Comparison of ENCODE assay signal across 8 mouse cellular contexts in genomic region chr5:107987835-107988251, GRCm38 (mm10). TPM values are rescaled to one million over a fixed set of nuclear protein-coding genes. Genes with fewer than 3 reads are reported as not detected.
DNase-seq lines count a peak whose midpoint lies in the region; ATAC-seq and TF ChIP-seq lines count a peak whose summit lies in the region.

No protein-coding gene starts in this region.

- H3K9me3 ChIP-seq in G1E (replicated peaks), result no peaks in the 10 kb centered on the region
- no peaks in the 10 kb centered on the region for H3K9me3 ChIP-seq in forebrain, embryonic 10.5 days
- no peaks in the 10 kb centered on the region for H3K9me3 ChIP-seq in limb, embryonic 11.5 days (ENCODE audit: control insufficient read depth, low read length)
- no peaks in the 10 kb centered on the region for H3K9me3 ChIP-seq in midbrain, embryonic 15.5 days

- TF ChIP-seq CTCF in G1E (IDR thresholded peaks at IDR 0.05; ENCODE audit: low read depth, low read length), result no peak

- peak overlapping the region; percentile 90 for H3K9ac ChIP-seq in limb, embryonic 11.5 days (ENCODE audit: low read length)
- H3K9ac ChIP-seq in midbrain, embryonic 15.5 days, result peak overlapping the region; percentile 36; the same call in 1 of the 2 replicates

- no peak for ATAC-seq in G1E (ENCODE audit: extremely low read depth, insufficient number of reproducible peaks, low FRiP score, poor library complexity, severe bottlenecking)
- ATAC-seq in limb, embryonic 11.5 days (ENCODE audit: insufficient number of reproducible peaks, low FRiP score, low TSS enrichment, low read depth), result no peak
- ATAC-seq in midbrain, embryonic 15.5 days (replicated peaks), result peak; percentile 25; the same call in 1 of the 2 replicates

- peak overlapping the region; percentile 94 for H3K4me3 ChIP-seq in G1E (ENCODE audit: low read depth, low read length)
- peak overlapping the region; percentile 65 for H3K4me3 ChIP-seq in forebrain, embryonic 10.5 days
- H3K4me3 ChIP-seq in limb, embryonic 11.5 days (ENCODE audit: low read depth, low read length), result peak overlapping the region; percentile 65
- peak overlapping the region; percentile 91 for H3K4me3 ChIP-seq in midbrain, embryonic 15.5 days

- H3K4me1 ChIP-seq in G1E (ENCODE audit: insufficient read depth, low read depth, low read length), result peaks cover 48% of the 10 kb centered on the region
- peaks cover 19% of the 10 kb centered on the region for H3K4me1 ChIP-seq in forebrain, embryonic 10.5 days
- no peaks in the 10 kb centered on the region for H3K4me1 ChIP-seq in limb, embryonic 11.5 days (ENCODE audit: control insufficient read depth, insufficient read depth, low read length)
- H3K4me1 ChIP-seq in midbrain, embryonic 15.5 days, result peaks cover 16% of the 10 kb centered on the region

- 23% methylated on average over 5 of the region's 5 CpGs for whole genome bisulfite sequencing in forebrain, embryonic 10.5 days
- WGBS in limb, embryonic 11.5 days, result 22% methylated on average over 5 of the region's 5 CpGs
- 22% methylated on average over 5 of the region's 5 CpGs for WGBS in midbrain, embryonic 15.5 days

- peak overlapping the region; percentile 97 for H3K27ac ChIP-seq in forebrain, embryonic 10.5 days
- no peak overlapping the region for H3K27ac ChIP-seq in limb, embryonic 11.5 days (replicated peaks; ENCODE audit: low read depth, low read length)
- H3K27ac ChIP-seq in midbrain, embryonic 15.5 days, result peak overlapping the region; percentile 97

- DNase-seq in heart, adult 8-10 months (ENCODE audit: low spot score), result peak; percentile 24
- no peak for DNase-seq in heart, postnatal 36 days
- DNase-seq in G1E (ENCODE audit: low spot score), result peak; percentile 27
- peak; percentile 23 for DNase-seq in forebrain, embryonic 10.5 days (ENCODE audit: extremely low spot score, low spot score)
- DNase-seq in limb, embryonic 11.5 days (ENCODE audit: low spot score), result peak; percentile 42
- DNase-seq in ovary, postnatal 10 days (ENCODE audit: low spot score), result no peak
- DNase-seq in kidney, postnatal 25 days, result no peak

- no peaks in the 10 kb centered on the region for H3K27me3 ChIP-seq in G1E (ENCODE audit: insufficient read depth, low read length)
- no peaks in the 10 kb centered on the region for H3K27me3 ChIP-seq in forebrain, embryonic 10.5 days (ENCODE audit: poor library complexity, severe bottlenecking)
- no peaks in the 10 kb centered on the region for H3K27me3 ChIP-seq in limb, embryonic 11.5 days (ENCODE audit: control insufficient read depth, insufficient read depth, low read length)
- H3K27me3 ChIP-seq in midbrain, embryonic 15.5 days (replicated peaks), result no peaks in the 10 kb centered on the region

- peaks cover 11% of the 10 kb centered on the region for H3K36me3 ChIP-seq in G1E (replicated peaks)
- no peaks in the 10 kb centered on the region for H3K36me3 ChIP-seq in forebrain, embryonic 10.5 days (replicated peaks)
- no peaks in the 10 kb centered on the region for H3K36me3 ChIP-seq in limb, embryonic 11.5 days (ENCODE audit: control insufficient read depth, insufficient read depth, low read length)
- H3K36me3 ChIP-seq in midbrain, embryonic 15.5 days (replicated peaks), result no peaks in the 10 kb centered on the region

- peak overlapping the region; percentile 70 for H3K4me2 ChIP-seq in limb, embryonic 11.5 days (ENCODE audit: low read depth, severe bottlenecking)
- peak overlapping the region; percentile 54 for H3K4me2 ChIP-seq in midbrain, embryonic 15.5 days

- intact Hi-C loops in heart, postnatal 36 days (cut with DNase I), result loop anchor here (2.0 kb wide), 1 partner anchor 13 kb away; no protein-coding TSS in a partner anchor

RNA-seq across cellular contexts. Expression of gene Fam69a, which starts 1.0 kb away (rescaled TPM):
- 10 to 100 TPM in 3 of 4 experiments, 1 to 10 TPM in 1; 9.3 to 12.1 (median 11.2) TPM for total RNA-seq in heart, adult 8-10 months (2022)
- total RNA-seq in heart, postnatal 36 days (2021), result 1 to 10 TPM; 8.2 to 8.9 TPM
- 52.3 and 54.3 TPM in 2 replicates for total RNA-seq in G1E (2014; fragmentation: Nextera tagmentation)
- total RNA-seq in G1E (2017), result 24.9 and 25.8 TPM in 2 replicates
- 1.8 and 2.3 TPM in 2 replicates for polyA plus RNA-seq in G1E (2012)
- polyA plus RNA-seq in forebrain, embryonic 10.5 days (2016; fragmentation: Nextera tagmentation; extraction: Ambion mirVana), result 16.2 and 16.6 TPM in 2 replicates
- 17.6 and 18.8 TPM in 2 replicates for polyA plus RNA-seq in limb, embryonic 11.5 days (2014; fragmentation: Nextera tagmentation; extraction: Ambion mirVana)
- polyA plus RNA-seq in midbrain, embryonic 15.5 days (2015; fragmentation: Nextera tagmentation; extraction: Ambion mirVana), result 50.0 and 53.3 TPM in 2 replicates

Comparison
In these comparisons a context has a peak if more than half of its experiments do, and no peak if none do; other contexts are left out.
1. DNase-seq: peak in heart, adult 8-10 months (single experiment), G1E (single experiment), forebrain, embryonic 10.5 days (single experiment) and limb, embryonic 11.5 days (single experiment); none in heart, postnatal 36 days (0 of 2), ovary, postnatal 10 days (single experiment) and kidney, postnatal 25 days (0 of 2).
2. Peak in every context shown above with its lines, with median percentiles within 50 percentile points of each other: H3K4me3 ChIP-seq.